Mouse (Mus musculus) adrenal gland (tissue): ENCODE results near the gene Pkp1.

Experiments used
- intact Hi-C: fragments of 180-260 bp; cut with DNase I; formaldehyde crosslinking; loops from one replicate; pipeline ENCODE4 v1.15.1; 2025

The Pkp1 gene

GRCm38 (mm10) chr1:135828918-135829317, 90.1 kb downstream of the Pkp1 start:
- intact Hi-C loops: no loop called here

- intact Hi-C loops: no loop called here
These were observed 97.2 kb downstream of the Pkp1 start for GRCm38 (mm10) chr1:135821780-135822179.
